Mouse (Mus musculus): Measurements from ENCODE around the gene Kcnd3.

- no peak for TF ChIP-seq TAL1 (IDR thresholded peaks at IDR 0.05; ENCODE audit: low read length)
- no peak for TF ChIP-seq GATA1 (IDR thresholded peaks at IDR 0.05; ENCODE audit: low read length)
Observed at GRCm38 (mm10) chr3:105712827-105713226, 260.7 kb downstream of the Kcnd3 start.

All from erythroblast, embryonic 14.5 days (primary cell).